Mouse (Mus musculus) kidney, postnatal 0 days (tissue): Measurements from ENCODE around the gene Nenf. TPM values are rescaled to one million over a fixed set of nuclear protein-coding genes. Genes with fewer than 3 reads are reported as not detected.

ENCODE experiments used
- ATAC-seq: fragments of 200-750 bp; cut with Nextera tagmentation; replicated peaks from 2 replicates; pipeline ENCODE4 v1.8.0; 2017; ENCODE audit warnings: low read depth, moderate number of reproducible peaks, moderate TSS enrichment, moderate library complexity; ENCODE audit not compliant: low FRiP score
- DNase-seq: peaks from one replicate; pipeline ENCODE4 v3.0.0-alpha.2; 2016; ENCODE audit warnings: low spot score
- H3K27ac ChIP-seq: fragments of 300-500 bp; sonication (generic); 2 replicates; pipeline ENCODE4 v1.5.1; 2014; ENCODE audit warnings: mild to moderate bottlenecking
- H3K27me3 ChIP-seq: fragments of 300-500 bp; sonication (generic); 2 replicates; pipeline ENCODE4 v1.6.1; 2014; ENCODE audit warnings: low read length, mixed read lengths; ENCODE audit not compliant: insufficient read depth
- H3K36me3 ChIP-seq: fragments of 300-500 bp; sonication (generic); 2 replicates; pipeline ENCODE4 v1.6.1; 2014; ENCODE audit warnings: low read length, mixed read lengths; ENCODE audit not compliant: insufficient read depth
- H3K4me1 ChIP-seq: fragments of 300-500 bp; sonication (generic); replicated peaks from 2 replicates; pipeline ENCODE4 v1.6.1; 2014; ENCODE audit warnings: antibody characterized with exemption, low read length, mixed read lengths; ENCODE audit not compliant: insufficient read depth
- H3K4me2 ChIP-seq: fragments of 300-500 bp; sonication (generic); 2 replicates; pipeline ENCODE4 v1.6.1; 2014; ENCODE audit warnings: mild to moderate bottlenecking, low read length, moderate library complexity, mixed read lengths
- H3K4me3 ChIP-seq: fragments of 300-500 bp; sonication (generic); replicated peaks from 2 replicates; pipeline ENCODE4 v1.5.1; 2014; ENCODE audit warnings: low read depth, low read length
- H3K9ac ChIP-seq: fragments of 300-500 bp; sonication (generic); 2 replicates; pipeline ENCODE4 v1.6.1; 2014; ENCODE audit warnings: low read depth, low read length
- H3K9me3 ChIP-seq: fragments of 300-500 bp; sonication (generic); replicated peaks from 2 replicates; pipeline ENCODE4 v1.6.1; 2016; ENCODE audit warnings: low read length, inconsistent platforms, mixed read lengths
- CTCF ChIP-seq: IDR thresholded peaks from 2 replicates; pipeline ENCODE4 v1.5.1; 2016; ENCODE audit warnings: antibody characterized with exemption, low read depth, mild to moderate bottlenecking, moderate library complexity
- WGBS: fragments of 180-500 bp; shearing (Covaris S2); extraction: QIAGEN DNeasy Blood & Tissue Kit; methylation state at CpG from one replicate; pipeline ENCODE4 v1.1.7; 2014; 5-methylcytosine and 5-hydroxymethylcytosine counted together
- polyA plus RNA-seq: library from polyadenylated mRNA; unstranded; fragments of >200 nt; fragmentation: Nextera tagmentation; extraction: Ambion mirVana; gene quantifications from 2 replicates; pipeline ENCODE4 v1.2.1, GENCODE M21; 2015

Gene Nenf
- polyA plus RNA-seq, 1 experiment from 2014 or later, result 144 TPM

DNA sequence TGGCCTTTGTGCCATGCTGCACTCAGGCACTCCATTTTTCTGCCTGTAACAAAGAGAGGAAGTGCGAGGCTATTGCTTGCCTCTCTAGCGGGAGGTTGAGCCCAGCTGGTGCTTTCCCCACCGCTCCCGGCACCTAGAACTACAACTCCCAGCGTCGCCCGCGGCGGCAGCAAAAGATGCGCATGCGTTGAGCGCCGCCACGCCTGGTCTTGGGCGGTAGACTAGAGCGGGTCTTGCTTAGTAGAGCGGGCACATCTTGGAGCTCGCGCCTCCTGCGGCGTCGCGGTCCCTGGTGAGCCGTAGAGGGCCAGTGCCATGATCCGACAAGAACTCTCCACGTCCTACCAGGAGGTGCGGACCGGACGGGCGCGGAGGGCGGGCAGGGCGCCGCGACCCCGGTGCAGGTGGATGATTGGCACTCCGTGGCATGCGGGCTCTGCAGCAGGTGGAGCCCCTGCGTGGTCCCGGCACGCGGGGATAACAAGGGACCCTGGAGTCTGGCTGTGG, 7.8 kb upstream of the Nenf start, which contains the start of gene Tmem206:
TSS of gene Tmem206 (plus strand) at position 187 of the 507 bp plus-strand sequence.
- Histone ChIP-seq H3K4me1 (peaks cover 7% of the 10 kb centered on the region; the same call in 1 of the 2 replicates), H3K27me3 (no peaks in the 10 kb centered on the region), H3K9ac (peak within 1 kb of the TSS; percentile 75), H3K9me3 (no peaks in the 10 kb centered on the region), H3K4me3 (peak within 1 kb of the TSS; percentile 56), H3K4me2 (peak within 1 kb of the TSS; percentile 85), H3K36me3 (no peaks in the 10 kb centered on the region), H3K27ac (peak within 1 kb of the TSS; percentile 60)
- DNase-seq (peak; percentile 98), ATAC-seq (peak; percentile 83)
- WGBS, result under 1% methylated on average over 42 of the region's 42 CpGs
- TF ChIP-seq CTCF, result no peak

DNA sequence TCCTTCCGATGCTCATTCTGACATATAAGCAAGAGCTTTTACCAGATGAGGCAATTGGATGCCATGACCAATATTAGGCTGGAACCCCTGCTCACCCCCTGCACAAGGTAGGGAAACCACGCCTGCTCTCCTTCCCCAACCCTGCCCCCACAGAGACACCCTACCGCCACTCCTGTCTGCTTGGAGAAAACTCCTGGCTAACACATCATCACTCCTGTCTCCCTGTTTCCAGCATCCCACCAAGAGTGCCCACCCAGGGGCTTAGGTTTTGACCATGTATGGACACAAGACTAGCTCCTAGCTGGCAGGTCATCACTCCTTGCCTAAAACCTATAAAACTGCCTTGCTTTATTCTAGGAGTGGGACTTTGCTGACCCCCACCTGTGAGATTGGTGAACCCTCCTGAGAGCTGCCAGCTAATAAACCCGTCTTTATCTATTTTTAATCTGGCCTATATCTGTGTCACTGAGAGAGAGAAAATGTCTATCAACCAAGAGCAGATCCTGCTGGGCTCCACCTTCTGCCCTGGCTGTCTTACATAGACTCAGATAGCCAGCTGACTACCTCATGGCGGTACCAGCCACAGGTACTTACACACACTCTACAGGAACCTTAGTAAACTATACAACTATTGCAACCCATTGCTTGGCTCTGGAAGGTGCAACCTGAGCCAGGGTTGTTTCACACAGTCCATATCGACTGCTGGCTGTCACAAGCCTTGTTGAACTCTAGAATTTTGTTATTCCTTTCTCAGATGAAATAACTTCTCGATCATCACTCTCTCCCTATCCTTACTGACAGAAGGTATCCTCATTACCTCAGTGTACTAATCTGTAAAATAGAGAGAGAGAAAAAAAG, 7.0 kb upstream of the Nenf start:
- Histone ChIP-seq H3K27ac (no peak overlapping the region), H3K36me3 (no peaks in the 10 kb centered on the region), H3K4me3 (0 out of 2 replicates have a peak overlapping the region, but pooled peaks have one; percentile 56), H3K4me2 (peak overlapping the region; percentile 85; the same call in 1 of the 2 replicates), H3K9me3 (no peaks in the 10 kb centered on the region), H3K27me3 (no peaks in the 10 kb centered on the region), H3K9ac (no peak overlapping the region), H3K4me1 (peaks cover 7% of the 10 kb centered on the region; the same call in 1 of the 2 replicates)
- no peak for ATAC-seq
- DNase-seq, result no peak
- WGBS, result 81% methylated on average over 7 of the region's 7 CpGs
- TF ChIP-seq CTCF, result no peak

DNA sequence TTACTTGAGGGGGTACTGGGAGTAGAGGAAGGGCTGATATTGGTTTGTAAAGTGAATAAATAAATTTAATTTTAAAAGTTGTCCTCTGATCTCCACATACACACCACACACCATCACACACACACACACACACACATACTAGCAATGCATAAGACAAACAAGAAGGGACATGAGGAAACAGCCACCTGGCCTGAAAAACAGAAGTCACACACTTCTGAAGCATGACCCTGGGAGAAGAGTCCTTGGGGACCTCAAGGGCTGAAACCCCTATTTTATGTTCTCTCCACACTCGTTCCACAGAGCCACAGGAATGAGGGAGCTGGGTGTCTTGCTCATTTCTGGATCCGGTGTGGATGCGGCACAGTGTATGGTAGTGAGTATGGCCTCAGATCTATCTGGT, 5.4 kb upstream of the Nenf start:
- Histone ChIP-seq H3K4me1 (peaks cover 7% of the 10 kb centered on the region; the same call in 1 of the 2 replicates), H3K4me2 (no peak overlapping the region), H3K4me3 (no peak overlapping the region), H3K27me3 (no peaks in the 10 kb centered on the region), H3K27ac (no peak overlapping the region), H3K9me3 (no peaks in the 10 kb centered on the region), H3K36me3 (no peaks in the 10 kb centered on the region), H3K9ac (no peak overlapping the region)
- no peak for ATAC-seq
- WGBS, result 86% methylated on average over 3 of the region's 3 CpGs
- no peak for TF ChIP-seq CTCF
- no peak for DNase-seq

DNA sequence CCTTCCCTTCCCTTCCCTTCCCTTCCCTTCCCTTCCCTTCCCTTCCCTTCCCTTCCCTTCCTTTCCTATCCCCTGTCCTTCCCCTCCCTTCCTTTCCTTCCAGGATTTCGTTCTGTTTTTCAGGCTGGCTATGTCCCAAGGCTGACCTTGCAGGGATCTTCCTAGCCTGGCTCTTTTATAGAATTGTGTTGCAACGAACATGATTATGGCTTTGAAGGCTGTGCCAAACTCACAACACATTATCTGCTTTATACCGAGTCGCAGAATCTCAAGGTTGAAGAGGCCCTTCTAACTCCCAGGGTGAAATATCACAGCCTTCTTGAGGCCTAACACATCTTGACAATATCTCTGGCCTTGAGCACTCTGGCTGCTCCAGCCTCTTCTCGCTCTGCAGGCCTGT, 692 bp upstream of the Nenf start:
- H3K9me3 ChIP-seq, result no peaks in the 10 kb centered on the region
- no peak overlapping the region for H3K4me2 ChIP-seq
- H3K27ac ChIP-seq, result no peak overlapping the region
- no peak for ATAC-seq
- H3K4me1 ChIP-seq, result no peaks in the 10 kb centered on the region
- no peak for DNase-seq
- no peak overlapping the region for H3K9ac ChIP-seq
- no peak for TF ChIP-seq CTCF
- H3K4me3 ChIP-seq, result no peak overlapping the region
- 63% methylated on average over 5 of the region's 5 CpGs for WGBS
- H3K36me3 ChIP-seq, result no peaks in the 10 kb centered on the region
- H3K27me3 ChIP-seq, result no peaks in the 10 kb centered on the region

DNA sequence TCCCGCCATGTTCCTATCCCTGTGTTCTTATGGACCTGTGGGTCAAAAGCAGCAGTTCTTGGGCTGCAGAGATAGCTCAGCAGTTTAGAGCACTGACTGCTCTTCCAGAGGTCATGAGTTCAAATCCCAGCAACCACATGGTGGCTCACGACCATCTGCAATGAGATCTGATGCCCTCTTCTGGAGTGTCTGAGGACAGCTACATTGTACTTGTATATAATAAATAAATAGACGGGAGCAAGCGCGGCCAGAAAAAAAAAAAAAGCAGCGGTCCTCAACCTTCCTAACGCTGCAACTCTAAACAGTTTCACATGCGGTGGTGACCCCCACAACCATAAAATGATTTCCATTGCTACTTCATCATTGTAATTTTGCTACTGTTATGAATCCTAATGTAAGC, 1.2 kb downstream of the Nenf start:
- H3K4me2 ChIP-seq, result peak overlapping the region; percentile 65; the same call in 1 of the 2 replicates
- no peaks in the 10 kb centered on the region for H3K9me3 ChIP-seq
- DNase-seq (no peak), ATAC-seq (no peak)
- no peak overlapping the region for H3K27ac ChIP-seq
- no peak overlapping the region for H3K4me3 ChIP-seq
- 0 out of 2 replicates have a peak, but pooled peaks cover 3% of the 10 kb centered on the region for H3K4me1 ChIP-seq
- H3K9ac ChIP-seq, result no peak overlapping the region
- WGBS, result 82% methylated on average over 8 of the region's 8 CpGs
- no peaks in the 10 kb centered on the region for H3K36me3 ChIP-seq
- peak; percentile 46 for TF ChIP-seq CTCF
- no peaks in the 10 kb centered on the region for H3K27me3 ChIP-seq

DNA sequence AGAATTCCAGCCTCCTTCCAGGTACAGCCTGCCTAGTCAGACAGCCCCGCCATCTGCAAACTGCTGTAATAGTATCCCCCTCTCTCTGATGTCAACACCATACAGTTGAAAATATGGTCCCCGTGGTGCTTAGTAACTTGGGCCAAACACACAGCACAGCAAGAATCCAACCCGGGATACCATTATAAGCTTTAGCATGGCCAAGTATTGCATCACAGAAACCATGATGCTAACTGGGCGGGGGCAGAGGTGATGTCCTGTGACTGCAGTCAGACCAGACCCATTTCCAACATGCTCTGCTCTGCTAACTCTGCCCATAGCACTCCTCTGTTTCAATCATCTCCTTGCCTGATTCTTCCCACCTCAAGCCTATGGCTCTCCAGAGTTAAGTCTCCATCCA, 4.1 kb downstream of the Nenf start:
- no peak for ATAC-seq
- no peak overlapping the region for H3K4me2 ChIP-seq
- no peak for DNase-seq
- no peaks in the 10 kb centered on the region for H3K9me3 ChIP-seq
- no peaks in the 10 kb centered on the region for H3K36me3 ChIP-seq
- no peak overlapping the region for H3K4me3 ChIP-seq
- no peak overlapping the region for H3K9ac ChIP-seq
- H3K27me3 ChIP-seq, result no peaks in the 10 kb centered on the region
- H3K4me1 ChIP-seq, result 0 out of 2 replicates have a peak, but pooled peaks cover 3% of the 10 kb centered on the region
- no peak overlapping the region for H3K27ac ChIP-seq
- TF ChIP-seq CTCF, result no peak
- 61% methylated on average over 4 of the region's 4 CpGs for WGBS
